Mouse (Mus musculus): Measurements from ENCODE around the gene Gm10720. TPM values are rescaled to one million over a fixed set of nuclear protein-coding genes. Genes with fewer than 3 reads are reported as not detected.
"Not testable (repeated sequence)": the region's sequence is repeated elsewhere in the genome, so short reads cannot be mapped to it uniquely, and the experiment has no call there.

Gm10720 gene
- not detected in 2 replicates for polyA plus RNA-seq (2015; fragmentation: Nextera tagmentation; extraction: Ambion mirVana)

- H3K9ac ChIP-seq; H3K27me3 ChIP-seq (replicated peaks); H3K36me3 ChIP-seq; H3K4me3 ChIP-seq; H3K9me3 ChIP-seq; H3K27ac ChIP-seq (replicated peaks); H3K4me1 ChIP-seq; H3K4me2 ChIP-seq; ATAC-seq (ENCODE audit: extremely low read depth, insufficient number of reproducible peaks, low FRiP score, low TSS enrichment): not testable (repeated sequence)
- 67% methylated on average over 5 of the region's 9 CpGs for WGBS
Measured at GRCm38 (mm10) chr9:3015354-3015753, at the start of gene Gm10720. Gm10720 (plus strand) TSS chr9:3015654.

GRCm38 (mm10) chr9:3000445-3000972 lies 14.9 kb upstream of the Gm10720 start, which contains the start of gene Gm10722:
Gm10722 (plus strand) TSS chr9:3000922.
- ATAC-seq (ENCODE audit: extremely low read depth, insufficient number of reproducible peaks, low FRiP score, low TSS enrichment); H3K27ac ChIP-seq (replicated peaks); H3K9ac ChIP-seq; H3K4me1 ChIP-seq; H3K27me3 ChIP-seq (replicated peaks); H3K4me2 ChIP-seq; H3K36me3 ChIP-seq; H3K9me3 ChIP-seq; H3K4me3 ChIP-seq: not testable (repeated sequence)
- 69% methylated on average over 12 of the region's 12 CpGs for WGBS

GRCm38 (mm10) chr9:3001006-3001405 lies 14.4 kb upstream of the Gm10720 start:
- H3K9me3 ChIP-seq; H3K4me2 ChIP-seq; ATAC-seq (ENCODE audit: extremely low read depth, insufficient number of reproducible peaks, low FRiP score, low TSS enrichment); H3K4me1 ChIP-seq; H3K9ac ChIP-seq; H3K36me3 ChIP-seq; H3K4me3 ChIP-seq; H3K27ac ChIP-seq (replicated peaks); H3K27me3 ChIP-seq (replicated peaks): not testable (repeated sequence)
- 59% methylated on average over 8 of the region's 8 CpGs for WGBS

- not testable (repeated sequence) for H3K4me1 ChIP-seq; H3K9ac ChIP-seq; H3K36me3 ChIP-seq; H3K9me3 ChIP-seq; H3K27me3 ChIP-seq (replicated peaks); H3K27ac ChIP-seq (replicated peaks); H3K4me3 ChIP-seq; H3K4me2 ChIP-seq
- WGBS: 64% methylated on average over 9 of the region's 11 CpGs
- ATAC-seq (ENCODE audit: extremely low read depth, insufficient number of reproducible peaks, low FRiP score, low TSS enrichment): peak; percentile 77
Measured at GRCm38 (mm10) chr9:3001948-3002659, 13.3 kb upstream of the Gm10720 start.

GRCm38 (mm10) chr9:3002794-3003396 lies 12.6 kb upstream of the Gm10720 start, which contains the start of gene Gm11168:
Gm11168 (plus strand) TSS chr9:3003346.
- not testable (repeated sequence) for H3K27ac ChIP-seq (replicated peaks); H3K27me3 ChIP-seq (replicated peaks); H3K4me1 ChIP-seq; H3K9ac ChIP-seq; H3K36me3 ChIP-seq; H3K4me2 ChIP-seq; H3K4me3 ChIP-seq; ATAC-seq (ENCODE audit: extremely low read depth, insufficient number of reproducible peaks, low FRiP score, low TSS enrichment)
- 68% methylated on average over 6 of the region's 14 CpGs for WGBS
- peaks cover 12% of the 10 kb centered on the region for H3K9me3 ChIP-seq

GRCm38 (mm10) chr9:3006179-3006578 lies 9.3 kb upstream of the Gm10720 start:
- H3K9ac ChIP-seq; H3K4me3 ChIP-seq; H3K4me1 ChIP-seq; H3K27me3 ChIP-seq (replicated peaks); H3K4me2 ChIP-seq; H3K36me3 ChIP-seq; ATAC-seq (ENCODE audit: extremely low read depth, insufficient number of reproducible peaks, low FRiP score, low TSS enrichment); H3K27ac ChIP-seq (replicated peaks): not testable (repeated sequence)
- WGBS: 76% methylated on average over 1 of the region's 5 CpGs
- H3K9me3 ChIP-seq: peaks cover 15% of the 10 kb centered on the region

- peak; percentile 62 for ATAC-seq (ENCODE audit: extremely low read depth, insufficient number of reproducible peaks, low FRiP score, low TSS enrichment)
- WGBS: 68% methylated on average over 8 of the region's 8 CpGs
- H3K9ac ChIP-seq: not testable (repeated sequence)
Measured at GRCm38 (mm10) chr9:3006636-3007035, 8.8 kb upstream of the Gm10720 start.

GRCm38 (mm10) chr9:3007272-3007671 lies 8.2 kb upstream of the Gm10720 start:
- H3K9me3 ChIP-seq: peaks cover 11% of the 10 kb centered on the region
- H3K36me3 ChIP-seq; H3K4me2 ChIP-seq; H3K27me3 ChIP-seq (replicated peaks); ATAC-seq (ENCODE audit: extremely low read depth, insufficient number of reproducible peaks, low FRiP score, low TSS enrichment); H3K9ac ChIP-seq; H3K4me3 ChIP-seq; H3K4me1 ChIP-seq; H3K27ac ChIP-seq (replicated peaks): not testable (repeated sequence)
- 59% methylated on average over 8 of the region's 9 CpGs for WGBS

More at GRCm38 (mm10) chr9:3006636-3007035, 8.8 kb upstream of the Gm10720 start:
- H3K36me3 ChIP-seq; H3K4me1 ChIP-seq; H3K4me3 ChIP-seq; H3K27me3 ChIP-seq (replicated peaks); H3K4me2 ChIP-seq; H3K27ac ChIP-seq (replicated peaks): not testable (repeated sequence)
- peaks cover 15% of the 10 kb centered on the region for H3K9me3 ChIP-seq

- H3K9ac ChIP-seq; H3K27me3 ChIP-seq (replicated peaks); H3K4me1 ChIP-seq; H3K4me3 ChIP-seq; H3K4me2 ChIP-seq; H3K27ac ChIP-seq (replicated peaks); H3K9me3 ChIP-seq; H3K36me3 ChIP-seq: not testable (repeated sequence)
- 0 out of 2 replicates have a peak, but pooled peaks have one; percentile 39 for ATAC-seq (ENCODE audit: extremely low read depth, insufficient number of reproducible peaks, low FRiP score, low TSS enrichment)
- no CpG with 5 or more reads among the region's 5 CpGs for WGBS
Measured at GRCm38 (mm10) chr9:3009331-3009730, 6.1 kb upstream of the Gm10720 start.

- H3K27ac ChIP-seq (replicated peaks); H3K36me3 ChIP-seq; H3K4me1 ChIP-seq; H3K9me3 ChIP-seq; H3K4me2 ChIP-seq; H3K27me3 ChIP-seq (replicated peaks); H3K9ac ChIP-seq; ATAC-seq (ENCODE audit: extremely low read depth, insufficient number of reproducible peaks, low FRiP score, low TSS enrichment); H3K4me3 ChIP-seq: not testable (repeated sequence)
- 81% methylated on average over 3 of the region's 7 CpGs for WGBS
Measured at GRCm38 (mm10) chr9:3012054-3012621, 3.3 kb upstream of the Gm10720 start.

- WGBS: no CpG with 5 or more reads among the region's 11 CpGs
- peak; percentile 35; the same call in 1 of the 2 replicates for ATAC-seq (ENCODE audit: extremely low read depth, insufficient number of reproducible peaks, low FRiP score, low TSS enrichment)
- H3K27me3 ChIP-seq (replicated peaks); H3K36me3 ChIP-seq; H3K4me2 ChIP-seq; H3K9ac ChIP-seq; H3K27ac ChIP-seq (replicated peaks); H3K9me3 ChIP-seq; H3K4me1 ChIP-seq; H3K4me3 ChIP-seq: not testable (repeated sequence)
Measured at GRCm38 (mm10) chr9:3012733-3013279, 2.6 kb upstream of the Gm10720 start, which contains the start of gene Gm10721. Gm10721 (plus strand) TSS chr9:3013140.

Data from heart, embryonic 13.5 days (tissue).